Mouse (Mus musculus): ENCODE data around the gene Tomm6. TPM values are rescaled to one million over a fixed set of nuclear protein-coding genes. Genes with fewer than 3 reads are reported as not detected.
"Not testable (repeated sequence)": the region's sequence is repeated elsewhere in the genome, so short reads cannot be mapped to it uniquely, and the experiment has no call there.

The Tomm6 gene
- polyA plus RNA-seq, 1 experiment from 2014 or later: 318 TPM

DNA sequence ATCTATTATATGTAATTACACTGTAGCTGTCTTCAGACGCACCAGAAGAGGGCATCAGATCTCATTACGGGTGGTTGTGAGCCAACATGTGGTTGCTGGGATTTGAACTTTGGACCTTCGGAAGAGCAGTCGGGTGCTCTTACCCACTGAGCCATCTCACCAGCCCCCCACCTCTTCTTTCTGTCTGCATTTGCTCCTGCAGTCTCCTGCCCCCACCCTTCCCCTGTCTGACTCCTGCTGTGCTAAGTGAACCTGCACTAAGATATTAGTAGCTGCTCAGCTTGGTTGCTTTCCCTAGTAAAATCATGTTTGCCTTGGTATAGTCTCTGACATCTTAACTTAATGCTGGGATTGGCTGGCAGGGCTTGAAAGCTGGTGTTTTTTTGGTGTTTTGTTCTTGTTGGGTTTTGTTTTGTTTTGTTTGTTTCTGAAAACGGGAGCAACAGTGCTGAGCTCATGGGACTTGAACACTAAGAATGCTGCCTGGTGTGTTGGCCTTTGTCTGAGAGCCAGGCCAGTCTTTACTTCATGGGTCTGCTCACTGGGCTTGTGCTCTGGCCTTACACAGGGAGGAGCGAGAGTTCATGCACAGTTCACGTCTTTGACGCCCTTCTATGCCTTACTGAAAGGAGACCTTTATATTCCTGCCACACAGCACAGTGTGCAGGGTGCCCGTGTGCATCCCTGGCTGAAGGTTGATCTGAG, 25.0 kb downstream of the Tomm6 start:
- no peak overlapping the region for H3K4me2 ChIP-seq (replicated peaks; ENCODE audit: low read depth, low read length)
- no peaks in the 10 kb centered on the region for H3K27me3 ChIP-seq (ENCODE audit: insufficient read depth, low read length)
- no peaks in the 10 kb centered on the region for H3K36me3 ChIP-seq (ENCODE audit: insufficient read depth, low read length)
- no peak overlapping the region for H3K27ac ChIP-seq (ENCODE audit: low read length)
- 75% methylated on average over 9 of the region's 9 CpGs for WGBS
- no peak overlapping the region for H3K9ac ChIP-seq (replicated peaks; ENCODE audit: low read length)
- no peak for ATAC-seq (ENCODE audit: low FRiP score, low TSS enrichment)
- no peaks in the 10 kb centered on the region for H3K9me3 ChIP-seq (ENCODE audit: low read length)
- H3K4me3 ChIP-seq (ENCODE audit: low read length): no peak overlapping the region
- H3K4me1 ChIP-seq (ENCODE audit: insufficient read depth, low read length): no peaks in the 10 kb centered on the region

DNA sequence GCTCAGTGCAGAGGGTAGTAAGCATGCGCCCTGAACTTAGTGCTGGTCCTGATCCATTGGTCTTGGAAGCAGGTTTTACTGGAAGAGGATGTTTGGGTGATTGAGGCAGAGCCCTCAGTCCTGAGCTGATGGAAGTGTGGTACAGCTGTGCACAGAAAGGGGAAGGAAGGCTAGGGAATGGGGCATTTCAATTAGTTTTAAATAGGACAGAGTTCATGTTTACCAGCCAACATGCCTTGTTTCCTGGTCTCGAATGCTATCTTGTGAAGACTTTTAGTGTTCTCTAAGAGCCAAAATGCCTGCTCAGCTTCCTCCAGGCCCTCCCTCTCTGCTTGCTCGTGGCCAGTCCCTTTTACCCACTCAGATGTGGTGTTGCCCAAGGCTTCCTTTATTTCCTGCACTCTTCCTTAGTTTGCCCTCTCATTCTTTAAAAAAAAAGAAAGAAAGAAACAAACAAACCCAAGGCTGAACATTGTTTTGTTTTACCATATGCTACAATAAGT, 29.4 kb downstream of the Tomm6 start:
- no peaks in the 10 kb centered on the region for H3K27me3 ChIP-seq (ENCODE audit: insufficient read depth, low read length)
- H3K4me1 ChIP-seq (ENCODE audit: insufficient read depth, low read length): no peaks in the 10 kb centered on the region
- H3K27ac ChIP-seq (ENCODE audit: low read length): no peak overlapping the region
- H3K9ac ChIP-seq (replicated peaks; ENCODE audit: low read length): no peak overlapping the region
- no peak overlapping the region for H3K4me2 ChIP-seq (replicated peaks; ENCODE audit: low read depth, low read length)
- H3K4me3 ChIP-seq (ENCODE audit: low read length): no peak overlapping the region
- H3K36me3 ChIP-seq (ENCODE audit: insufficient read depth, low read length): no peaks in the 10 kb centered on the region
- H3K9me3 ChIP-seq (ENCODE audit: low read length): no peaks in the 10 kb centered on the region
- ATAC-seq (ENCODE audit: low FRiP score, low TSS enrichment): no peak
- 88% methylated on average over 3 of the region's 3 CpGs for WGBS

DNA sequence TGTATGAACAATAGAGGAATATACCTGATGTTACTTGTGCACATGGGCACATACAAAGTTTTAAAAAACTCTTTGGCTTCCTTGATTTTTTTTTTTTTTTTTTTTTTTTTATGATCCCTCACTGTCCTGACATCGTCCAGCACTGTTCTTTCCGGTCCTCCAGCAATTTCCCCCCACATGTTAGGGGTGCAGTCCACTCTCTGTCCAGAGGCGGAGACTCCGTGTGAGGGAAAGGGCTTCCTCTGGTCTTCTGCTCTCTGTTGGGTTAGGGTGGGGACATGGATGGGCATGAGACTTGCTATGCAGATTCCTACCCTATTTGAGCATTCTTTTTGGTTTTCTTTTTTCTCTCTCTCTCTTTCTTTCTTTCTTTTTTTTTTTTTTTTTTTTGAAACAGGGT, 30.3 kb downstream of the Tomm6 start:
- 79% methylated on average over 4 of the region's 4 CpGs for WGBS
- H3K9me3 ChIP-seq (ENCODE audit: low read length): no peaks in the 10 kb centered on the region
- no peaks in the 10 kb centered on the region for H3K36me3 ChIP-seq (ENCODE audit: insufficient read depth, low read length)
- no peak overlapping the region for H3K9ac ChIP-seq (replicated peaks; ENCODE audit: low read length)
- H3K27ac ChIP-seq (ENCODE audit: low read length): no peak overlapping the region
- ATAC-seq (ENCODE audit: low FRiP score, low TSS enrichment): no peak
- no peaks in the 10 kb centered on the region for H3K4me1 ChIP-seq (ENCODE audit: insufficient read depth, low read length)
- H3K4me2 ChIP-seq (replicated peaks; ENCODE audit: low read depth, low read length): no peak overlapping the region
- no peaks in the 10 kb centered on the region for H3K27me3 ChIP-seq (ENCODE audit: insufficient read depth, low read length)
- H3K4me3 ChIP-seq (ENCODE audit: low read length): no peak overlapping the region

- WGBS: 78% methylated on average over 5 of the region's 5 CpGs
Measured at GRCm38 (mm10) chr17:47655697-47656096, 32.5 kb downstream of the Tomm6 start.

DNA sequence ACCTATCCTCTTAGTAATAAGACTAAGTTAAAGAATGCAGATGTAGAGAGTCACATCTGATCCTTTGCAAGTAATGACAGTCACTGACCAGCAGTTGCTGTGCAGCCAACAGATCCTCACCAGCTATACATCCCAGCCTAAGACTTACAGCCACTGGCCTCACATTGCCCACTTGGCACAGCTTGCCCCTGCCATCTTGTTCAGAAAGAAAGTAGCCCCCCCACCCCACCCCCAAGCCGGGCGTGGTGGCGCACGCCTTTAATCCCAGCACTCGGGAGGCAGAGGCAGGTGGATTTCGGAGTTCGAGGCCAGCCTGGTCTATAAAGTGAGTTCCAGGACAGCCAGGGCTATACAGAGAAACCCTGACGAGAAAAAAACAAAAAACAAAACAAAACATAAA, 33.8 kb downstream of the Tomm6 start:
- 95% methylated on average over 8 of the region's 8 CpGs for WGBS
- H3K4me2 ChIP-seq (replicated peaks; ENCODE audit: low read depth, low read length): not testable (repeated sequence)

More at GRCm38 (mm10) chr17:47655697-47656096, 32.5 kb downstream of the Tomm6 start:
- no peak overlapping the region for H3K4me2 ChIP-seq (replicated peaks; ENCODE audit: low read depth, low read length)
- no peak overlapping the region for H3K9ac ChIP-seq (replicated peaks; ENCODE audit: low read length)
- H3K4me3 ChIP-seq (ENCODE audit: low read length): no peak overlapping the region
- no peak for ATAC-seq (ENCODE audit: low FRiP score, low TSS enrichment)
- H3K4me1 ChIP-seq (ENCODE audit: insufficient read depth, low read length): no peaks in the 10 kb centered on the region
- H3K27me3 ChIP-seq (ENCODE audit: insufficient read depth, low read length): no peaks in the 10 kb centered on the region
- H3K9me3 ChIP-seq (ENCODE audit: low read length): no peaks in the 10 kb centered on the region
- no peaks in the 10 kb centered on the region for H3K36me3 ChIP-seq (ENCODE audit: insufficient read depth, low read length)
- H3K27ac ChIP-seq (ENCODE audit: low read length): no peak overlapping the region

DNA sequence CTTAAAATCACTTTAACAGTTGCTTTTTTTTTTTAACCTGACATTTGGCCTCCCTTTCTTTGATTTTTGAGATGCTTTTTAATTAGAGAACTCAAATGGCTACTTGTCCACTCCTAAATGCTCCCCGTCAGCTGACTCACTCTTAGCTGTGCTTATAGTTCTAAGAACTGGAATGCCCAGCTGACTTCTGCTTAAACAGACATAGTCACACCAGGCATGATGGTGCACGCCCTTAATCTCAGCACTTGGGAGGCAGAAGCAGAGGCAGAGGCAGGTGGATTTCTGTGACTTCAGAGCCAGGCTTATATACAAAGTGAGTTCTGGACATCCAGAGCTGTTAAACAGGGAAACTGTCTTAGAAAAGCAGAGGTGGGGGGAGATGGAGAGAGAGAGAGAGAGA, 36.2 kb downstream of the Tomm6 start:
- Histone ChIP-seq H3K4me3 (ENCODE audit: low read length) (no peak overlapping the region), H3K9ac (replicated peaks; ENCODE audit: low read length) (no peak overlapping the region), H3K4me2 (replicated peaks; ENCODE audit: low read depth, low read length) (no peak overlapping the region), H3K4me1 (ENCODE audit: insufficient read depth, low read length) (no peaks in the 10 kb centered on the region), H3K27me3 (ENCODE audit: insufficient read depth, low read length) (no peaks in the 10 kb centered on the region), H3K27ac (ENCODE audit: low read length) (no peak overlapping the region), H3K36me3 (ENCODE audit: insufficient read depth, low read length) (no peaks in the 10 kb centered on the region), H3K9me3 (ENCODE audit: low read length) (no peaks in the 10 kb centered on the region)
- ATAC-seq (ENCODE audit: low FRiP score, low TSS enrichment): no peak
- 83% methylated on average over 2 of the region's 2 CpGs for WGBS

More for the DNA sequence above, 33.8 kb downstream of the Tomm6 start:
- H3K9me3 ChIP-seq (ENCODE audit: low read length); ATAC-seq (ENCODE audit: low FRiP score, low TSS enrichment); H3K27me3 ChIP-seq (ENCODE audit: insufficient read depth, low read length); H3K27ac ChIP-seq (ENCODE audit: low read length); H3K36me3 ChIP-seq (ENCODE audit: insufficient read depth, low read length); H3K4me3 ChIP-seq (ENCODE audit: low read length); H3K9ac ChIP-seq (replicated peaks; ENCODE audit: low read length); H3K4me1 ChIP-seq (ENCODE audit: insufficient read depth, low read length): not testable (repeated sequence)

DNA sequence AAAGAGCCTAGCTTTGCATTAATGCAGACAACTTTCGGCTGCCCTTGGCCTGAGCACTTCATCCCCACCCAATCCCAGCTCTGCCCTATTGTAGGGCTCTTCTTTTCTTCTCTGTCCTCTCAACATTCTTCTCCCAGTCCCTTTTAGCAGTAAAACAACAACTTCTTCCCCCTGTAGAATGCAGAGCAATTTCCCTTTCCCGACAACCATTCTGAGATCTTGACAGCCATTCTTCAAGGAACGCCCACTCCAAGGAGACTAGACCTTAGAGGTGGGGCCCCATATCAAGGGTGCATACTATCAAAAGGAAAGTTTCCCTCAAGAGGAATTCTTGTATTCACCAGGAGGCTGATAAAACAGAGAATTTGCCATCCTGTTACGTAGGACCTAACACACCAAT, 39.2 kb downstream of the Tomm6 start:
- Histone ChIP-seq H3K4me3 (ENCODE audit: low read length) (no peak overlapping the region), H3K9ac (replicated peaks; ENCODE audit: low read length) (no peak overlapping the region), H3K9me3 (ENCODE audit: low read length) (no peaks in the 10 kb centered on the region), H3K27ac (ENCODE audit: low read length) (no peak overlapping the region), H3K4me2 (replicated peaks; ENCODE audit: low read depth, low read length) (no peak overlapping the region), H3K36me3 (ENCODE audit: insufficient read depth, low read length) (no peaks in the 10 kb centered on the region), H3K4me1 (ENCODE audit: insufficient read depth, low read length) (no peaks in the 10 kb centered on the region), H3K27me3 (ENCODE audit: insufficient read depth, low read length) (no peaks in the 10 kb centered on the region)
- WGBS: 68% methylated on average over 4 of the region's 4 CpGs
- no peak for ATAC-seq (ENCODE audit: low FRiP score, low TSS enrichment)

- H3K27ac ChIP-seq (ENCODE audit: low read length): no peak overlapping the region
- WGBS: 88% methylated on average over 1 of the region's 1 CpGs
- H3K36me3 ChIP-seq (ENCODE audit: insufficient read depth, low read length): no peaks in the 10 kb centered on the region
- no peaks in the 10 kb centered on the region for H3K9me3 ChIP-seq (ENCODE audit: low read length)
- ATAC-seq (ENCODE audit: low FRiP score, low TSS enrichment): no peak
- H3K4me1 ChIP-seq (ENCODE audit: insufficient read depth, low read length): no peaks in the 10 kb centered on the region
- H3K4me2 ChIP-seq (replicated peaks; ENCODE audit: low read depth, low read length): no peak overlapping the region
- H3K9ac ChIP-seq (replicated peaks; ENCODE audit: low read length): no peak overlapping the region
- H3K27me3 ChIP-seq (ENCODE audit: insufficient read depth, low read length): no peaks in the 10 kb centered on the region
- no peak overlapping the region for H3K4me3 ChIP-seq (ENCODE audit: low read length)
Measured at GRCm38 (mm10) chr17:47646683-47647082, 41.5 kb downstream of the Tomm6 start.

- Histone ChIP-seq H3K9ac (replicated peaks; ENCODE audit: low read length) (no peak overlapping the region), H3K36me3 (ENCODE audit: insufficient read depth, low read length) (no peaks in the 10 kb centered on the region), H3K27ac (ENCODE audit: low read length) (no peak overlapping the region), H3K27me3 (ENCODE audit: insufficient read depth, low read length) (no peaks in the 10 kb centered on the region), H3K4me3 (ENCODE audit: low read length) (no peak overlapping the region), H3K4me2 (replicated peaks; ENCODE audit: low read depth, low read length) (no peak overlapping the region), H3K4me1 (ENCODE audit: insufficient read depth, low read length) (no peaks in the 10 kb centered on the region), H3K9me3 (ENCODE audit: low read length) (no peaks in the 10 kb centered on the region)
- 75% methylated on average over 2 of the region's 2 CpGs for WGBS
- ATAC-seq (ENCODE audit: low FRiP score, low TSS enrichment): no peak
Measured at GRCm38 (mm10) chr17:47642992-47643391, 45.2 kb downstream of the Tomm6 start.
